Mouse (Mus musculus) adrenal gland, adult 18-20 months (tissue): ENCODE measurements around the gene H2-T24. TPM values are rescaled to one million over a fixed set of nuclear protein-coding genes. Genes with fewer than 3 reads are reported as not detected.
A peak's percentile ranks its signal among the peaks of the same experiment; 100 is the strongest.

ENCODE experiments used
- DNase-seq, 2 experiments: peaks; one replicate each; pipeline ENCODE4 v3.0.0; 2021 to 2022; ENCODE audit warnings: low spot score in 2 of 2
- microRNA-seq, 2 experiments: library from miRNA; unstranded; fragments of <30 nt; microRNA quantifications; one replicate each; pipeline ENCODE4 v1.2.0; 2021; ENCODE audit warnings: borderline number of aligned reads in 2 of 2
- total RNA-seq, 2 experiments: library from RNA; stranded (reverse); gene quantifications; 1 replicate in 1 of 2; 2 replicates in 1 of 2; pipeline ENCODE4 v1.2.3; 2021

Gene H2-T24
- total RNA-seq, 2 experiments from 2014 or later, result 7.5 to 8.1 TPM

DNA sequence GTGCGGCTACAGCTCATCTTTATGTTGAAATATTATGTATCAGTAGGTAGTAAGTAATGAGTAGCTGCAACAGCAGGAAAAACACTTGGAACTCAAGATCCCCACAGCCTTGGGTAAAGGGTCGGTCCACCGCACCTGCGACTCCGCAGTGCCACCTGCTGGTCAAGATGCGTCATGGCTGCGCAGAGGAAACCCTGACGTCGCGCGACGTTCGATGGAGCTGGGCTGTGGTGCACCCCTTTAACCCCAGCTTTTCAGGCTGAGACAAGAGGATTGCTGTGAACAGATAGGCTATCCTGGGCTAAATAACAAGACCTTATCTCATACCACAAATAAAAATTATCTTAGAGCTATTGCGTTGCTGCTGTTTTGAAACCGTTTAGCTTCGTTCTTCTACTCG, 26.7 kb downstream of the H2-T24 start:
- peak; percentile 77 to 85 for DNase-seq

DNA sequence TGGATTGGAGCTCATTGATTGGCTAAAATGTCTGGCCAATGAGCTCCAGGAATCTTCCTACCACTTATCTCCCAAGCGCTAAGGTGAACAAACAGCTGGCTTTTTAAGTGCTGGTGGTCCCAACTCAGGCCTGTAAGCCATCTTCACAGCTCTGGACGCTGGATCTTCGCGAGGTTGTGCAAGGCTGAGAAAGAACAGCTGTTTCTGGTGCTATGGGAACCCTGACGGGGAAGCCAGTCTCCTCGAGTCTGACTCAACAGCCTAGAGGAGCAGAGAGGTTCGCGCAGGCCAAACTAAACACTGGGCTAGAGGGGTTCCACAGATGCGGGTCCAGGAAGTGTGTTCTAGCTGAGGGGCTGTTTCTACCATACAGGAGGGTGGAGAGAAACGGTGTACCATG, 28.6 kb downstream of the H2-T24 start:
- DNase-seq, result no peak

DNA sequence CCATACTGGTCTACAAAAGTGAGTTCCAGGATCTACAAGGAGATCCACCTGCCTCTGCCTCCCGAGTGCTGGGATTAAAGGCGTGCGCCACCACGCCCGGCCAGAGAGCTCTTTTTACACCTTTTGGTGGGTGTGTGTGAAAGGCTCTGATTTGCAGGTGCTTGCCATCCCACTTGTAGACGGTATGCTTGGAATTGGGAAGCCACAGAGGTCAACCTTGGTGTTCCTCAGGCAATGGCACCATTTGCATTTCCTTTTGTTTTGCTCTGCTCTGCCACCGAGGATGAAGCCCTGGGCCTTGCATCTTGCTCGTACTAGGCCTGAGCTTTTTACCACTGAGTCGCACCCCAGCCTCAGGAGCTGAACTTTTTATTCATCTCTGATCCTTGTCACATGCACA, 38.6 kb downstream of the H2-T24 start:
- no peak for DNase-seq

DNA sequence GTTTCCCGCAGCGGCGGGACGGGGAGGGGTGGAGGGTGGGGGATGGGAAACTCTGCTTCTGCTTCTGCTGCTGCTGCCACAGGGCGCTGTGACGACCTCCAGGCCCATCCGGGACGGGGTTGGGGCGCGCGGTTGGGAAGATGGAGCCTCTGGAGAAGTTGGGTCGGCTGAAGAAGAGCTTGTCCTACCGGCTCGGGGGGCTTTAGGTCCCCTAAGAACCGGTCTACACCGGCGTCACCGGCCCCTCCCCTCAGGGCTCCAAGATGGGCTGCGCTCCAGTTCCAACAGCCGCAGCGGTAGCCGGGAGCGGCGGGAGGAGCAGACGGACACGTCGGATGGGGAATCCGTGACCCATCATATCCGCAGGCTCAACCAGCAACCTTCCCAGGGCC, 40.0 kb downstream of the H2-T24 start:
- DNase-seq, result peak; percentile 47 to 50

DNA sequence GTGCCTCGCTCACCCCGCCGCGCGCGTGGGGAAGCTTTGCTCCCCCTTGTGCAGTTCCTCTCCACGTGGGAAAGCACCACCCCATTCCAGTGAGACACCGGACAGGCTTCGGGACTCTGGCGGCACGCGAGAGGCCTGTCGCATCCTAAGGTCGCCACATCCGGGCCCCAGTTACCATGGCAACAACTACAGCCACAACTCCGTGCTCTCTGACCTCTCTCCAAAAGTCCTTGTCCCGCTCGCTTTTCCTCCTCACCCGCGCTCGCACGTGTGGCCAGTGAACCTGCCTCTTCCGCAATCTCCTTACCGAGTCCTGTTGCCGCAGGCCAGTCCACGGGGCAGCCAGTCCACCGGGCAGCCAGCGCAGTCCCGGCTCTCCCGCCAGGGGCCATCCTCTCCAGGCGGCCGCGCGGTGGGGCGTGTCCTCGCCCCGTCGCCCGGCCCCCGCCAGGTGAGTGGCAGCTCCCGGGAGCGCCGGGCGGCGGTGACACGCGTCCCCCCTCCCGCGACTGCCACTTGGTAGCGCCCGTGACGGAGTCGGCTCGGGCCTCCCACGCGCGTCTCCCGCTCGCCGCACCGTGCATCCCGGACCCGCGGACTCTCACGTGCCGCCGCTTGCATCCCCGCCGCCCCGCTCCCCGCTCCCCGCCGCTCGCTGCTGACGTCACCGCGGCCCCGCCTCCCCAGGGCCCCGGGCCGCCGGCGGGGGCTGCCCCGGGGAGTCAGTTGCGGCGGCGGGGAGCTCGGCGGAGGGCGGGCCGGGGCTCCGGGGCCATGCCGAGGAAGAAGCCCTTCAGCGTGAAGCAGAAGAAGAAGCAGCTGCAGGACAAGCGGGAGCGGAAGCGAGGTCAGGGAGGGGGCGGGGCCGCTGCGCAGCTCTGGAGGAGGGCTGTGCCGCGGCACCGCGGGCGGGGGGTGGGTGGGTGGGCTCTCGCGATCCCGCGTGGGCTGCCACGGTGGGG, 40.7 kb downstream of the H2-T24 start, which contains the start of the genes Gnl1 and Prr3:
Gene Gnl1, plus strand, starts transcription at position 451 of the 962 bp plus-strand sequence.
Gene Prr3, minus strand, starts transcription at position 836 of the 962 bp plus-strand sequence.
- peak; percentile 82 to 90 for DNase-seq

DNA sequence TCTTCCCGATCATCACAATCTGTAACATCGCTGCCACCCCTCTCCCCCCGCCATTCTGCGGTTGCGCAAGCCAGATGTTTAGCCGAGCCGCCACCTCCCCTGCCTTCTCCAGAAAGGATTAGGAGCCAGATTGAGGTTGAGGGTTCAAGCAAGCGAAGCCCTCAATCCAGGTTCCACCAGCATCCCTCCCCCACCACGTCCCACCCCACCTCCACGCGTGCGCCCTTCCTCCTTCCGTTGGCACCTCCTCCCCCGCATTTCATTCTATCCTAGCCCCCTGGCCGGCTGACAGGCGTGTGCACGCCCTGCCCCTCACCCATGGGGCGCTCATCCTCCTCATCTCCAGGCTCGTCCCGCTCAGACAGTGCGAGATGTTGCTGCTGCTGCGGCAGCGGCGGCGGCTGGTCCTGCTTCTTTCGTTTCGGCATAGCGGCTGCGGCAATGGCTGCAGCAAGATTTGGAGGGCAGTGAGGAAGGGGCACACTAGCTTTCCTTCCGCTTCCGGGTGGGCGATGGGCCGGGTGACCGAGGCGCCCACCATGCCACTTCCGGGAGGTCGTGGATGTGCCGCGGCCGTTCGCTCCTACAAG, 41.5 kb downstream of the H2-T24 start:
- DNase-seq, result no peak

DNA sequence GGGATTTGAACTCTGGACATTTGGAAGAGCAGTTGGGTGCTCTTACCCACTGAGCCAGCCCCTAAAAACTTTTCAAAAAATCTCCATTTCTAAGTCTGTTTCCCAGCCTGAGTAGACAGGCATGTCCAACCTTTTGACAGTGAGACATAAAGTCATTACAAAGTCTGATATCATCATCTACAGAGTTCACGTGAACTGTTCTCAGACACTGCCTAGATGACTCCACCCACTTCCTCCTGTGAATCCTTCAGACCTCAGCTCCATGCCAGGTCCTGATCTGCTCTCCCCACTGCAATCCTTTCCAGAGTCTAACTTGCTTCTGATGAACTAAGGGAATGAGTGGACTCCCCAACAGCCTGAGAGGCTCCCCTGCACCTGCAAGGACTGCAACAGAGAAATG, 48.2 kb downstream of the H2-T24 start:
- DNase-seq, result no peak

DNA sequence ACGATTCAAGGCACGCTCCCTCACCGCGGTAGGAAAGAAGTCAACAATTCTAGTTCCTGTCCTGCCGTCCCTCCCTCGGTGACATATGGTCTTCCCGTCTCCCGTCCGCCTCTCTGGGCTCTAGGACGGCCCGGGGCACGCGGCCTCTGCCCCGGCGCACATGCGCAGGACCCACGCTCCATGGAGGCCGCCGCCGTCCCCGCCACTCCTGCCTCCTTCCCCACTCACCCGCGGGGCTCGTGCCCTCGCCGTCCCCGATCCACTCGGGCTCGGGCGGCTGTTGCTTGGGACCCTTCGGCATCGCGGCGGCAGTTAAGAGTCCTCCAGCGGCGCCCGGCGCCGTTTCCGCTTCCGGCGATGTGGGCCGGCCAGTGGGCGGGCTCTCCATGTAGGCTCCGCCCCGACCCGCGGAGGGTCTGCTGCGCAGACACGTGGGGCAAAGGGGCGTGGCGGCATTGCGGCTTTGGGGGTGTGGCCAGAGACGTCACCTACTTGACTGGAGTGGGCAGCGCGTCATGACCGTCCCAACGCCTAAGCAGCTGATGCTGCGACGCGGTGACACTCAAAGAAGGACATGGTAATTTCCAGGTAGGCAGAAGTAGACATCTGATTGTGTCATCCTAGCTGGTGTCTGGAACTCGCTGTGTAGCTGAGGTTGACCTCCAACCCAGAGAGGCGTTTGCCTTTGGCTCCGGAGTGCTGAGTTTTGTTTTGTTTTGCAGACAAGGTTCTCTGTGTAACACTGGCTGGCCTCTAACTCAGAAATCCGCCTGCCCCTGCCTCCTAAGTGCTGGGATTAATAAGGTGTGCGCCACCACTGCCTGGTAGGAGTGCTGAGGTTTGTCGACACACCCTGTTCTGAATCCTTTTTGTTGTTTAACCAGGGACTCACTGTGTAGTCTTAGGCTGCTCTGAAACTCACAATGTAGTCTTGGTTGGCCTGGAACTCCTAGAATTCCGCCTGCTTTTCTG, 50.7 kb downstream of the H2-T24 start, which contains the start of gene Abcf1:
Gene Abcf1, minus strand, starts transcription at position 344 of the 972 bp plus-strand sequence.
- DNase-seq, result peak; percentile 99

DNA sequence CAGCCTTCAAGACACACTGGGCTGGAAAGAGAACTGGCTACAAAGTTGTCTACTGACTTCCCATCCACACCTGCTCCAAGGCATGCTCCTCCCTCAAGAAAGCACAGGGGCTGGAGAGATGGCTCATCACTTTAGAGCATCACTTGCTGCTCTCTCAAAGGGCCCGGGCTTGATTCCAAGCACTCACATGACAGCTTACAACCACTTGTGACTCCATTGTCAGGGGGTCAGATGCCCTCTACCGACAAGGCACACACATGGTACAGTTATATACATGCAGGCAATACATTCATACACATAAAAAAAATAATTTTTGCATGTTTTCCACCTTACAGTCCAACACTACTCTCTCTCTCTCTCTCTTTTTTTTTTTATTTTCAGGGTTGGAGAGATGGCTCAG, 52.7 kb downstream of the H2-T24 start:
- no peak for DNase-seq

DNA sequence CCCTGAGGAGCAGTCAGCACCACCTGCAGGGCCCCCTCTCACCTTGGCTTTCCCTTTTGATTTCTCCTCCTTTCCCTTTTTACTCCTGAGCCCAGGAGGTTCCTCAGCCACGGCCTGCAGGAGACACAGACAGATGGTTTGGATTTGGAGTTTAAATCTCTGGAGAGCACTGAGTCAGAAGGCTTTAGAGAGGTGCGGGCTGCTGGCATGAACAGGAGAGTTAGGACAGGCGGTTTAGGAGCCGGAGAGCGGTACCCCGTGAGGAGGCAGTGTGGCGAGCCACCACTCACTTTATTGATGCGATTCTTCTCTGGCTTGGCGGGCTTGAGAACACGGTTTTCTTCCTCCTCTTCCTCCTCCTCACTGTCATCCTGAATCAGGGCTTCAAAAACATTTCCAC, 57.1 kb downstream of the H2-T24 start:
- DNase-seq, result no peak

DNA sequence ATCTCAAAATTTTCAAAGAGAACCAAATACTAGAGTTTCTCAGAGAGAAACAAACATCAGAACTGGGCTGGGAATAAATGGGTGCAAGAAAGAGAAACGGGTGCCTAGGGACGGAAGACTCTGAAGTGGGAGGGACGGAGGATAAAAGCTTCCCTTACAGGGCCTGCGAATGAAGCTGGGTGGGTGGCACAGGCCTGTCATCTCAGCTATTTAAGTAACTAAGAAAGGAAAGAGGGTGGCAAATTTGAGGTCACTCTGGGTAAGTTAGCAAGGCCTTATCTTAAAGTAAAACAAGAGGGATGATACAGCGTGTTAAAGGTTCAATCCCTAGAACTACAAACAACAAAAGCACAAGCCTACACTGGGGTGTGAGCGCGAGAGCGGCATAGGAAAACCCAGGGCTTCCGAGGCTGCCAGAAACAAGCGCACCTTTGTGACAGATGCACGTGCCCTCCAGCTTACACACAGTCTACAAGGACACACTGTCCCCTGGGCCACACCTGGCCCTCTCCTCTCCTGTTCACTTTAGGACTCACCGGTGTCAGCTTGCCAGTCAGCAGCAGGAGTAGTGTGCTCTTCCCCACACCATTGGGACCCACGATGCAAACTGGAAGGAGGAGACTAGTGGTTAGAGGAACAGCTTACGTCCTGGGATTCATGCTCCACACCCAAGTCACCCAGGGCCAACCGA, 61.7 kb downstream of the H2-T24 start:
- no peak for DNase-seq

Small RNAs within 50 kb of the gene (microRNA-seq; reads per million reads assigned to microRNA genes)
- 146 to 159 reads per million in 2 experiments for gene Mir877

Other genes with a start within 250 kb of the H2-T24 start
- gene Ier3, start 198.9 kb downstream of the H2-T24 start, total RNA-seq, result 10 to 100 TPM in 1 of 2 experiments, 1 to 10 TPM in 1; 7.9 to 19.0 TPM
- gene Flot1, start 197.3 kb downstream of the H2-T24 start, total RNA-seq, result 10 to 100 TPM; 62.9 to 71.2 TPM
- gene Tubb5, start 182.3 kb downstream of the H2-T24 start, total RNA-seq, result 100 to 1,000 TPM; 134 to 185 TPM
- 10 to 100 TPM; 11.5 to 16.7 TPM for gene Mdc1, start 179.0 kb downstream of the H2-T24 start, total RNA-seq
- 1 to 10 TPM; 2.3 TPM for gene Nrm, start 159.2 kb downstream of the H2-T24 start, total RNA-seq
- 10 to 100 TPM; 35.3 to 41.0 TPM for gene Ppp1r18, start 155.0 kb downstream of the H2-T24 start, total RNA-seq
- 10 to 100 TPM; 43.3 to 48.3 TPM for gene Dhx16, start 140.7 kb downstream of the H2-T24 start, total RNA-seq
- gene 2310061I04Rik, start 123.1 kb downstream of the H2-T24 start, total RNA-seq, result 10 to 100 TPM; 49.5 to 53.8 TPM
- gene Atat1, start 110.5 kb downstream of the H2-T24 start, total RNA-seq, result 10 to 100 TPM; 43.9 to 44.5 TPM
- gene Mrps18b, start 104.2 kb downstream of the H2-T24 start, total RNA-seq, result 100 to 1,000 TPM in 1 of 2 experiments, 10 to 100 TPM in 1; 93.5 to 102 TPM
- gene Ppp1r10, start 104.1 kb downstream of the H2-T24 start, total RNA-seq, result 10 to 100 TPM; 63.7 to 98.8 TPM
- gene Abcf1, start 50.8 kb downstream of the H2-T24 start, total RNA-seq, result 10 to 100 TPM; 80.0 to 95.8 TPM
- gene Gnl1, start 40.7 kb downstream of the H2-T24 start, total RNA-seq, result 10 to 100 TPM; 47.9 to 55.9 TPM
- gene Prr3, start 40.3 kb downstream of the H2-T24 start, total RNA-seq, result 10 to 100 TPM; 17.5 to 22.8 TPM
- 100 to 1,000 TPM in 1 of 2 experiments, 10 to 100 TPM in 1; 68.0 to 139 TPM for gene H2-T23, start 12.3 kb upstream of the H2-T24 start, total RNA-seq
- 10 to 100 TPM; 33.0 to 61.5 TPM for gene H2-T22, start 22.2 kb upstream of the H2-T24 start, total RNA-seq
- gene Gm6034, start 22.4 kb upstream of the H2-T24 start, total RNA-seq, result not detected
- 10 to 100 TPM in 1 of 2 experiments, 1 to 10 TPM in 1; 7.0 to 18.8 TPM for gene Gm11127, start 37.8 kb upstream of the H2-T24 start, total RNA-seq
- under 1 TPM in 1 of 2 experiments, not detected in 1; 0.77 TPM for gene Gm19684, start 101.1 kb upstream of the H2-T24 start, total RNA-seq
- gene Gm7030, start 108.9 kb upstream of the H2-T24 start, total RNA-seq, result under 1 TPM; 0.53 to 0.67 TPM
- gene Gm8909, start 148.0 kb upstream of the H2-T24 start, total RNA-seq, result under 1 TPM in 1 of 2 experiments, not detected in 1; 0.90 TPM
- gene H2-T3, start 169.7 kb upstream of the H2-T24 start, total RNA-seq, result not detected
- gene Rpp21, start 237.5 kb upstream of the H2-T24 start, total RNA-seq, result 10 to 100 TPM; 38.5 to 39.4 TPM